Mouse (Mus musculus) cerebellum, postnatal 25 days (tissue): ENCODE measurements around the gene Gm3005.
"Not testable (repeated sequence)": the region's sequence is repeated elsewhere in the genome, so short reads cannot be mapped to it uniquely, and the experiment has no call there.

Experiments
- DNase-seq, 2 experiments: peaks; one replicate each; pipeline ENCODE4 v3.0.0; 2021; ENCODE audit warnings: mixed read lengths in 2 of 2

Gm3005 gene

GRCm38 (mm10) chr14:3427803-3428202 is at the start of gene Gm3005:
Gene Gm3005 (plus strand): TSS chr14:3428103.
- DNase-seq: not testable (repeated sequence)

GRCm38 (mm10) chr14:3394793-3395192 is 33.1 kb upstream of the Gm3005 start, which contains the start of gene Gm10413:
Gene Gm10413 (plus strand): TSS chr14:3395093.
- not testable (repeated sequence) for DNase-seq

GRCm38 (mm10) chr14:3412314-3412713 is 15.6 kb upstream of the Gm3005 start, which contains the start of gene Gm10409:
Gene Gm10409 (plus strand): TSS chr14:3412614.
- DNase-seq: not testable (repeated sequence)

- DNase-seq: not testable (repeated sequence)
Measured at GRCm38 (mm10) chr14:3449079-3449478, 21.2 kb downstream of the Gm3005 start, which contains the start of gene Gm10408. Gene Gm10408 (plus strand): TSS chr14:3449379.

DNA sequence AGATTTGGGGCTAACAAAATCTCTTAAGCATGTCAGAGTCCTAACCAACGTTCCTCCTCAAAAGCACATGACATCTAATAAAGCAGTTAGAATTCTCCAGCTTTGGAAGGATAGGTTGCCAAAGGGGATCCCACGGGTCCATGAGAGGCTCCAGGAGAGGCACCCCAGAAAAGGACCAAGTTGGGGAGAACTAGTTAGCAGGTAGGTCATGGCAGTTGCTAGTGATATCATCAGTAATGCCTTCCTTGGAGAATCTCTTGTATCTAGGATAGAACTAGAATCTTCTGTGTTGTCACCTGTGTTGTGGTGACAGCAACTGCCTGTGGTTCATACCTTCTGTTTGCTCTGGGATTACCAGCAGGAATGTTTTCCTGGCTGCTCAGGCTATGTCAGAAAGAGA is 206.3 kb downstream of the Gm3005 start, which contains the start of gene Gm3012:
Gm3012 (plus strand) TSS at position 301 of the 400 bp plus-strand sequence.
- not testable (repeated sequence) for DNase-seq
